Mouse (Mus musculus) frontal cortex, adult 2 months (tissue): ENCODE measurements around the gene 4930412O13Rik. TPM values are rescaled to one million over a fixed set of nuclear protein-coding genes. Genes with fewer than 3 reads are reported as not detected.

Experiments
- DNase-seq, 2 experiments: peaks; one replicate each; pipeline ENCODE4 v3.0.0; 2022; ENCODE audit warnings: low spot score in 1 of 2; ENCODE audit errors: extremely low spot score in 1 of 2
- polyA plus RNA-seq: library from polyadenylated mRNA; depleted of rRNA; stranded (reverse); fragments of >200 nt; gene quantifications from 2 replicates; pipeline ENCODE4 v1.2.3, GENCODE M21; 2012; rRNA removed

The 4930412O13Rik gene
- polyA plus RNA-seq, 1 experiment: not detected

DNA sequence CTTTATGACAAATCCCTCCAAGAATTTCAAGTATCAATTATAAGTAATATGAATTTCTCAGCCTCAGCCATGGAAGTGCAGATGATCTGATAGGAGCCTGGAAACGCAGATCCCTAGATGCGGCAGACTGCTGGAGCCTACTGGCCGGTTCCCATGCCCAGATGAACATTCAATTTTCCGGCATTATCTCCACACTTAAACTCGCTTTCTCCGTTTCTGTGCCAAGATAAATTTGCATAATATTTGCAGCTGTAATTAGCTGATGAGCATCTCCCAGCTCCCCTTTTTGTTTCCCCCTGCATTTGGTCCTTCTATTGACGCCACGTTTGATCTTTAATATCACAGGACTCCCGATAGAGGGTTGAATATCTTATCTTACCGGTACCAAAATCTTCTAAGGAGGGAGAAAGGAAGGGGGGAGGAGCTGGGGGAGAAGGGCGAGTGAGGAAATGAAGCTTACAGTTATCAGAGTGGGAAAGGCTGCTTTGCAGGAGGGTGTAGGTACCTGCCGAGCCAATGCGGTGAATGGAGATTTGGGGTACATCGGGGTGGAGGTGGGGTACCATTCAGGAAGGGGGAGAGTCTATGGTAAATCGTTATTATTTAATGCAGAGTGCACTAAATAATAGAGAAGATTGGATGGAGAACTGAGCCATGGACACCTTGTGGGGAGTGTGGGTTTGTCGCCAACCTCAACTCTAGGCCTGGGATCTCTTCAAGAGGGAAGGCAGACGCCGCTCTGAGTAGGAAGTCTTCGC is 14.0 kb downstream of the 4930412O13Rik start:
- no peak for DNase-seq

- no peak for DNase-seq
Measured at GRCm38 (mm10) chr2:9896097-9896770, 15.2 kb downstream of the 4930412O13Rik start.

DNA sequence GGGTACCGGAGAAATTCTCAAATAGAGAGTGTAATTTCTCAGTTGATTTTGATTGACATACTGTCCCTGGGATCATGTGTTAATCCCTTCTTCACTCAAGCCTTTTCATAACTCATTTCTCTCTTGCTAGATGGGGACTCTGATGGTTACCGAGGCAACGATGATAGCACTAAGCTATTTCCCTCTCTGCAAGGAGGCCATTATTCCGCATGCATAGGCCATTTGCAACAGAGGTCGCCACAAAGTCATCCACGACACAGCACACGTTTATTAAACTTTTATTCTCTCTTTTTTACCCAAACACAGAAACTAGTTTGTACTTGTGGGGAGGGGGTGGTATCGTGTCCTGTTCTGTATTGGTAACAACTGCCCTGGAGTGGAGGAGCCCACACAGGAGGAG is 16.8 kb downstream of the 4930412O13Rik start:
- no peak for DNase-seq

DNA sequence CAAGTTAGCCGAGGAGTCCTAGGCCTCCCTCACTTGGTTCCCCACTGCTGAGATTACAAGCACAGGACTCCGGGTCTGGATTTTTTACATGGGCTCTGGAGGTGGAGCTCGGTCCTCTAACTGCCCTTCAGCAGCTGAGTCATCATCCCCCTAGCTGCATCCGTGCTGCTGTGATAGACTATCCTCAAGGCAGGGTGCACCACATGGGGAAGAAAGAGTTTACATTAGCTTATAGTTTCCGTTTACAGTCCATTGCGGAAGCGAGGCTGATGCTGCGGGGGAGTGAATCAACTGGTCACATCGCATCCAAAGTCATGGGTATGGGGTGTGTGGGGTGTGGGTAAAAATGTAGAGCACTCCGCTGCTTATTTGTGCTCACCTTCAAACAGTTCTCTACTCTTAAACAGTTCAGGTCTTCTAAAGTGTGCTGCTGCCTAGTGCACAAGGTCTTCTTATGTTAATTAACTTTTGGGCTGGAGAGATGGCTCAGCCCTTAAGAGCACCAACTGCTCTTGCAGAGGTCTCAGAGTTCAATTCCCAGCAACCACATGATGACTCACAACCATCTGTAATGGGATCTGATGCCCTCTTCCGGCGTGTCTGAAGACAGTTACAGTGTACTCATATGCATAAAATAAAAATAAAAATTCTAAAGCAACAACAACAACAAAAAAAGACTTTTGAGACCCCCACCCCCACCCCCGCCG is 23.0 kb downstream of the 4930412O13Rik start:
- DNase-seq: no peak

DNA sequence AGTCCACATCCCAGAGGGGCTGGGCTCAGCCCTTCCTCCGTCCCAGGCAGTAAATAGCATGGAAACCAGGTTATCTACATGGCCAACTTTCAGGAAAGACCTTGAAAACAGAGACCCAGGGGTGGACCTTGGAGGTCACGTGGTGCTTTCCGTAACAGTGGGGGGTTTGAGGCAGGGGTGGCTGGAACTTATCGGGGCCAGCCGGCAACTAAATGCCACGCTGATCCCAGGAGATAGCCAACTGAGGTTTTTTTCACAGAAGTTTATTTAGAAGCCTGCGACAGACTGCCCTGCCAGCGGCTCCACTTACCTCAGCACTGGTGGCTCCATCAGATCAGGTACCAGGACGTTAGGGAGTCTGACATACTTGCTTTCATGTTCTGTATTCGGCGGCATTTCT is 24.9 kb downstream of the 4930412O13Rik start:
- DNase-seq: no peak

DNA sequence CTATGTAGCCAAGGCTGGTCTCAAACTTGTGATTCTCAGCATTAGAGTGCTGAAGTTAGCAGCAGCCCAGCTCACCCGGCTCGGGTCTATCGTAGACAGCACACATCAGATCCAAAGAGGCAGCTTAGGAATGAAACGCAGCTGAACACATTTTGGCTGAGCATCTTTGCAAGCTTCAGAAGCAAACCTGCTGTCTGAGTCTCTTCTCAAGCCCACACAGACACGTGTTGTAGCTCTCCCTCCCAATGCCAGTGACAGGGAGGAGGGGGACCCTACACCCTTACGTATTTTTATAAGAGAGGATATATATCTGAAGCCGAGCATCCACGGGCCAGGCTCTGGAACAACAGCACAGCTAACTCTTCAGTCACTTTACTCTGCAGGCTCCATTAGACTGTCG is 36.5 kb downstream of the 4930412O13Rik start:
- peak in 1 of 2 experiments; percentile 11 for DNase-seq

DNA sequence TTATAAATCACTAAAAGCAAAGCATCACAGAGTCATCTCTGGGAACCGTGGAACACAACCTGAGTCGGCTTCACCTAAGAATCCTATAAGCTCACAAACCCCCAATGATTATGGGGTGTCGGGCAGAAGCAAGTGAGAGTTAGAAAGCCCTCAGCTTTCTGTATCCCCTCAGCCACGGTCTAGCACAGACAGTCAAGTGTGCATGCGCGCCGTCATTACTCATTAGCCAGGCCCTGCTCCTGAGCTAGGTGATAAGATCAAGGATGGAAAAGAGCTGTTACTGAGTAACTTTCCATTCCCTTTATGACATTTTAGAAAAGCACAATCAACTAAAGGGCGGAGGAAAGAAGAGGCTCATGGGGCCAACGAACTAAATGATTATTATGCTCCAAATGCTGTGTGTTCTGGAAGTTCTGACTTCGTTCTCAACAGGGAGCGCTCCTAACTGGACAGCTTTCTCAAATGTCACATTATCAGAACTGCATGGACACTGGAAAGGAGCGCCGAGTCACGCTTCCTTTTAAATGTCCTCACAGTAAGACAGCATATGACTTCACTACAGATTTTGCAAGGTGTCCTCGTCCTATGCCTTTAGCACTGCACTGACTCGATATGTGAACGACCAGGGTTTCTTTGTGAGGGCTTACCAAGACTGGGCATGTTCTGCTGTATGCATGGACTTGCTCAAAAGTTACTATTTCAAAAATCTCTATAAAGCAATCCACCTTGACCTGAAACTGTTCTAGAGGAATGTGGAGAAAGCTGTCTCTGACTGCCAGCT is 37.8 kb downstream of the 4930412O13Rik start:
- DNase-seq: no peak

- DNase-seq: no peak
Measured at GRCm38 (mm10) chr2:9926194-9926904, 45.3 kb downstream of the 4930412O13Rik start.

- DNase-seq: no peak
Measured at GRCm38 (mm10) chr2:9926905-9927283, 45.8 kb downstream of the 4930412O13Rik start.

Other genes starting within 250 kb of the 4930412O13Rik start
- not detected in 2 replicates for gene 9230102O04Rik, start 8.3 kb downstream of the 4930412O13Rik start, polyA plus RNA-seq
- 0.19 TPM in 1 of 2 replicates, not detected in the other for gene Gata3, start 8.8 kb downstream of the 4930412O13Rik start, polyA plus RNA-seq
- gene Taf3, start 167.3 kb downstream of the 4930412O13Rik start, polyA plus RNA-seq: 9.9 and 11.3 TPM in 2 replicates
- 433 and 438 TPM in 2 replicates for gene Atp5c1, start 199.3 kb downstream of the 4930412O13Rik start, polyA plus RNA-seq
- gene Kin, start 199.3 kb downstream of the 4930412O13Rik start, polyA plus RNA-seq: 12.7 and 14.7 TPM in 2 replicates